Mouse (Mus musculus): ENCODE measurements around the gene Slc5a5.

GRCm38 (mm10) chr8:70856541-70857197 lies 35.9 kb downstream of the Slc5a5 start:
- TF ChIP-seq CTCF (IDR thresholded peaks at IDR 0.05; ENCODE audit: low read depth): no peak
- TF ChIP-seq EP300 (IDR thresholded peaks at IDR 0.05; ENCODE audit: low read depth): no peak

Measured in liver, postnatal 0 days (tissue).